Mouse (Mus musculus) gastrocnemius, adult 18-20 months (tissue): ENCODE results near the gene Prox2. TPM values are rescaled to one million over a fixed set of nuclear protein-coding genes. Genes with fewer than 3 reads are reported as not detected.
"Not testable (repeated sequence)": the region's sequence is repeated elsewhere in the genome, so short reads cannot be mapped to it uniquely, and the experiment has no call there.

Source experiments
- DNase-seq: peaks from one replicate; pipeline ENCODE4 v3.0.0; 2021; ENCODE audit warnings: low spot score
- long read RNA-seq, 2 experiments: library from polyadenylated mRNA; stranded (forward); transcript quantifications; one replicate each; pipeline ENCODE4 v2.0.0; 2021
- total RNA-seq, 2 experiments: library from RNA; stranded (reverse); gene quantifications; 2 replicates each; pipeline ENCODE4 v1.2.3; 2021

Prox2 gene
- total RNA-seq: 1 to 10 TPM; 1.9 to 3.4 TPM
- long read RNA-seq, experiment 1, partial matches to known transcripts: 0 of 2 reads
- long read RNA-seq, experiment 1, other reads (novel, unspliced or antisense): 2 of 2 reads
- long read RNA-seq, experiment 2, partial matches to known transcripts: 0 of 2 reads
- long read RNA-seq, experiment 2, other reads (novel, unspliced or antisense): 2 of 2 reads

DNA sequence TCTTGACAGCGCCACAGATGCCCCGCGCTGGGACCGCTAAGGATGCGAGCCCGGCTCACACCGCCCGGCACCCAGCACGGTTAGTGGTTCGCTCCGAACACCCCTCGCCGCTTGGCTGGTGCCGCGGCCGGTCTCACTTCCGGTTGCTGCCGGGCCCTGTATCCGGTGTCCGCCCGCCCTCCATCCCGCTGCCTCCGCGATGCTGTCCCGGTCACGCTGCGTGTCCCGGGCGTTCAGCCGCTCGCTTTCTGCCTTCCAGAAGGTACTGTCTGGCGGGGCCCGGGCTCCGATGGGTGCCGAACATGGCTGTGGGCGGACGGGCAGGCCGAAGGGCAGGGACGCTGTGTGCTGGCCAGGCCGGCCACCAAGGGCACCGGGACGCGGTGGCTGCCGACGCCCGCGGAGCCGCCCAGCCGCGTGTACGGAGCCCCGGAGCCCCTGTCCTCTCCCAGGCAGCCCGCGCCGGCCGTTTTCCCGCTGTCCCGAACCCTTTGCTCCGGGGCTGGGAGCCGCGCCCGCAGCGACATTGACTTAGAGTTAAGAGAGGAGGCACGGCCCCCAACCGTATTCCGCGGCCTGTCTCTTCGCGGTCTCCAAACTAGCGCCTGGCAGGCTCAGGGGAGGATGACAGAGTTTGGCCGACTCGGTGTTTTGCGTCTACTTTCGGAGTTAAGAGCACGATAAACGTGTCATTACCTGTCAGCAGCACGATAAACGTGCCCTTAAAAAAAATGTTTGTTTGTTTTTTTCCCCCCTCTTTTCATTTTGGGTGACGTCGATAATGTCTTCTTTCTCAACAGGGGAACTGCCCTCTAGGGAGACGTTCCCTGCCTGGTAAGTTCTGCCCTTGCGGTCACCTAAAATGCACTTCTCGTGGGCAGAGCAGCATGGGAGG, at the start of gene Prox2, which contains the start of gene Dlst:
TSS of gene Prox2 (minus strand) at position 62 of the 895 bp plus-strand sequence.
TSS of gene Dlst (plus strand) at position 136 of the 895 bp plus-strand sequence.
- DNase-seq: peak; percentile 89

DNA sequence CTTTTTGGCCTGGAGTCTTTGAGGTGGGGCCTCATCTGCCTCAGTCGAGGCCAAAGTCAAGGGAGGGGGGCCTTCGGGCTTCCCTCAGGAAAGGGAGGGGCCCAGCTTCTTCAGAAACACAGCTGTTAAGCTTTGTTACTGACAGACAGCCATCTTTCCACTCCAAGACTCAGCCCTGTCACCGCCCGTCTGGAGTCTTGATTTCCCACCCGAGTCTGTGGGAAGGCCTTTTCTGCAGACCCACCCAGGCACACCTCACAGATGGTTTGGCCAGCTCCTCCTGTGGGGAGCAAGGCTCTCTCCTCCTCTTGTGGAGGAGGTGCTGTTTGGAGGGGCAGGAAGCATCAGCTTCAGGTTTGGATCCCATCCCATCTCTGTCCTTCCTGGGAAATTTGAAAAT, 49.0 kb upstream of the Prox2 start:
- peak; percentile 57 for DNase-seq

GRCm38 (mm10) chr12:85158801-85159200, 48.2 kb upstream of the Prox2 start:
- DNase-seq: no peak

DNA sequence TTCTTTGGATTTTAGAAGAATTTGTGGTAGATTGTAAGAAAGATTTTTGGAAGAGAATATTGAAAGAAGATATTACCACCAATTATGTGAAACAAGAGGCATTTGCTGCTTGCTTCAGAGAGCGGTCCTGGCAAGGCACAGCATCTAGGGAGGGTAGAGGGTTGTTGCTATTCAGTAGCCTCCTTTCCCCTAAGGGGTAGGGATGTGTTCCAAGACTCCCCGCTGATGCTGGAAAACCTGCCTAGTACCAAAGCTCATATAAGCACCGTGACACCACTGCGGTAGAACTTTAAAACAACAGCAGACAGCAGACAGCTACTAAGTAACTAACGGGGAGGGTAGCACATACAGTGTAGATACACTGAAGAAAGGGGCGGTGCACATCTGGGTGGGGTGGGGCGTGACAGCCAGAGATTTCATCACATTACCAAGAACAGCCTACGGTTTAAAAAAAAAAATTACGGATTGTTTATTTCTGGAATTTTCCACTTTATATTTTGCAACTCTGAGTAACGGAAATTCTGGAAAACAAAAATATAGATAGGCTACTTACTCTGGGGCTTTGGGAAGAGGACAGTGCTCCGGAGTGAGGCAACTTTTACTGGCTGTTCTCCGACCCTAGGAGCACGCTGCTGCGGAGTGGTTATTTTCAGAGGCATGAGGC, 47.4 kb upstream of the Prox2 start:
- no peak for DNase-seq

- no peak for DNase-seq
Observed at GRCm38 (mm10) chr12:85156324-85156723, 45.8 kb upstream of the Prox2 start.

- no peak for DNase-seq
Observed at GRCm38 (mm10) chr12:85153011-85153410, 42.5 kb upstream of the Prox2 start.

GRCm38 (mm10) chr12:85151002-85151774, 40.6 kb upstream of the Prox2 start, which contains the start of gene Rps6kl1:
Gene Rps6kl1 (minus strand): TSS chr12:85151264.
- no peak for DNase-seq

GRCm38 (mm10) chr12:85150321-85151001, 39.9 kb upstream of the Prox2 start:
- no peak for DNase-seq

GRCm38 (mm10) chr12:85146881-85147280, 36.3 kb upstream of the Prox2 start:
- no peak for DNase-seq

GRCm38 (mm10) chr12:85146355-85146754, 35.8 kb upstream of the Prox2 start:
- DNase-seq: no peak

DNA sequence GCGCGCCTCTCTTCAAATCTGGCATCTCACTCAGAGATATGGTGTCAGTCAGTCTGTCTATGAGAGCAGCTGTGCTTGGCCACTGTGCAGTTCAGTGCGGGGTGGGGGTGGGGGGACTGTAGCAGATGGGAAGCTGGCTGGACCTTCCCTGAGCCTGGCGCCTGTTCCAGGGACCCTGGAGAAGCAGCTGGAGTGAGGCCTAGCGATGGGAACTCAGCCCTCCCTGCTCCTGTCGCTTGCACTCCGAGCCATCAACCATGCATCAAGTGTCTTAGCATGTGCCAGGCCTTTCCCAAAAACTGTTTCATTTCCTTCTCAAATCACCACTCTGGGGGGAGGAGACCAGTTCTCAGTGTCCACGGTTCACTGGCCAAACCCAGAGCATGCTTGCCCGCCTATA, 35.1 kb upstream of the Prox2 start:
- DNase-seq: peak; percentile 66

- DNase-seq: no peak
Observed at GRCm38 (mm10) chr12:85144821-85145220, 34.3 kb upstream of the Prox2 start.

DNA sequence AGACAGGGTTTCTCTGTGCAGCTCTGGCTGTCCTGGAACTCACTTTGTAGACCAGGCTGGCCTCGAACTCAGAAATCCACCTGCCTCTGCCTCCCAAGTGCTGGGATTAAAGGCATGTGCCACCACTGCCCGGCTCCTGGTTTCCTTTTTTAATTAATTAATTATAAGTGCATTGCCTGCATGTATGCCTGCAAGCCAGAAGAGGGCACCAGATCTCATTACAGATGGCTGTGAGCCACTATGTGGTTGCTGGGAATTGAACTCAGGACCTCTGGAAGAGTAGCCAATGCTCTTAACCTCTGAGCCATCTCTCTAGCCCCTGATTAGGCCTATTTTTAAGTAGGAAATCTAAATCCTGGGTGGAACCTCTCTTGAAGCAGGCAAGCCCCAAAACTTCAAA, 33.7 kb upstream of the Prox2 start:
- DNase-seq: not testable (repeated sequence)

- DNase-seq: peak; percentile 91
Observed at GRCm38 (mm10) chr12:85142803-85143202, 32.2 kb upstream of the Prox2 start.

GRCm38 (mm10) chr12:85141096-85141495, 30.5 kb upstream of the Prox2 start:
- DNase-seq: no peak

DNA sequence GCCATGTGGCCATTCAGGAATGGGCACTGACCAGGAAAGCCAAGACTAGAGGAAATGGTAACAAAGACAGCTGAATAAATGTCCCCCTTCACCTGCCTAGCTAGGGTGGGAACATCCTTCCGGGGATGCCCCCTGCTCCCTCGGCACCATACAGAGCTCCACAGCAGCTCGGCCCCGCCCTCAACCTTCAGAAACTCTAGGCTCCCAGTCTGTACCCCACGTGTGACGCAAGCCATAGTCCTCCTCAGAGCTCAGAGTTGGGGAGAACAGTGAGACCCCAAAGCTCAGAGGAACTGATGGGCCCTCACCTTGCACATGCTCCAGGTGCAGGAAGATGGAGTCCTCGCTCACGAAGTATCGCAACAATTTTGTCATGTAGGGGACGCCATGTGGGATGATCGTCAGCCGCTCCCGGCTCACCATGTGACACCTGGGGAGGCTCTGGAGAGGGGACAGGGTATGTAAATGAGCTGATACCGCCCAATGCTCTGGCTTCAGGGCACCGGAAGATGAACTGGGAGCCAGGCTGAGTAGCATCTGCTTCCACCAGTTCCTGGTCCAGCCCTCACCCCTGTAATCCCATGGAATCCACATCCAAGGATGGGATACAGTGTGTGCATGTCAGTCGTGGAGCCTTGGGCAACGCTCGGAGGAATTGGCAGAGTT, 29.6 kb upstream of the Prox2 start:
- DNase-seq: no peak

DNA sequence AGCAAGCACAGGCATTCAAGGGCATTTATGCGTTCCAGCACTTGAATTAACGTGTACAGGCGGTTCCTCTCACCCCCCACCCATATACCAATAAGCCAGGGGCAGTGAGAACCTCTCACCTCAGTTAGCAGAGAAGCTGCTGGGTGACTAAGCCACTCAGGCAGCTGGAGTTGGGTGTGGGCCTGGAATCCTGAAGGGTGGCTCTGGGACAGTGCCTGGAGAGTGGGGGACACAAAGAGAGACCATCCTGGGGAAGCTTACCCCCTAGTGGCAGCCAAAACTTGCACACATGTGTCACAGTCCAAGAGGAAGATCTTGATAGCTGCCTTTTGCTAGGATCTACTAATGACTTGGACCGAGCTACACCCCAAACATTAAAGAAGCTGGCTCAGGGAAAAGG, 26.1 kb upstream of the Prox2 start:
- DNase-seq: no peak

DNA sequence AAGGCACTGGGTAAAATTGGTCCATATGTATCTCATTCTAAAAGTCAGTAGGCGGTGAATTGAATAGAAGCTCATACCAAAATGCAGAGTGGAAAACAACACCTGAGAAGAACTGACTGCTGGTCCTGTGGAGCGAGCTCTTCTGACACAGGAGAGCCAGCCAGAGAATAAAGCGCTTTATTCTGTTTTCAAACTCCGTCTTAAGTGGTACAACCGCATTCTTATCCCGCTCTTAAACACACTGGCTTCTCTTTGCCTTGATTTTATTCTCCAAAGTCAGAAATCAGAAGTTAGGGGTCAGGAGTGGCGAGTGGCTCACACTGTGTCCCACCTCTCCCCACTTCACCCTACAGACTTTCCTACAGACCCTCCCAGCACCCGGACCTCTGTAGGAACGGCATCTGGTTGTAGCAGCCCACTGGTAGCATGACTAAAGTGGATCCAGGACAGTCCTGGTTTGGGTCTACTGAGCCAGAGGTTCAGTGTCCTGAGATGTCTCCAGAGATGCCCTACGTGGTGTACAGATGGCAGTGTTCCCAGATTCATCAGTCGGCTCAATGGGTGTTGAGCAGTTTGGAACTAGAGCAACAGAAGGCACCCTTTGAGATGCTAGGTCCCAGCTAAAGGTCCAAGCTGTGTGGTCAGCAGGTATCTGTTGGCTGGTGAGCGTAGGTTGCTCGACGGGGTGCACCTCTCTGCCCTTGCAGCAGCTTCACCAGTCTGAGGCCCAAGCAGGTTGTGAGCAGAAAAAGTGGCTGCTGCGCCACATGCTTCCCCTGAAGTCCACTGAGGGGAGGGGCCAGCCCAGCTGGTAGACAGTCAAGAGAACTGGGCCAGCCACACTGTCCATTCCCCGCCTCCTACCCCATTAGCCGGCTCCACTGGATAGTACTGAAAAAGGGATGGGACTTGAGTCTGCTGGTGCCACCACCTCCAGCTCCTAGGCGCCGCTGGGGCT, 25.2 kb upstream of the Prox2 start:
- no peak for DNase-seq
